Mouse (Mus musculus) intestine, embryonic 14.5 days (tissue): ENCODE measurements around the gene Cdc42ep4. TPM values are rescaled to one million over a fixed set of nuclear protein-coding genes. Genes with fewer than 3 reads are reported as not detected.

Source experiments
- ATAC-seq: fragments of 200-750 bp; cut with Nextera tagmentation; replicated peaks from 2 replicates; pipeline ENCODE4 v1.8.0; 2017; ENCODE audit warnings: low read depth, moderate number of reproducible peaks, moderate TSS enrichment, moderate library complexity; ENCODE audit not compliant: low FRiP score, low TSS enrichment
- DNase-seq: peaks from one replicate; pipeline ENCODE4 v3.0.0-alpha.2; 2018; ENCODE audit warnings: low spot score
- H3K27ac ChIP-seq: fragments of 300-500 bp; sonication (generic); 2 replicates; pipeline ENCODE4 v1.5.1; 2014; ENCODE audit warnings: low read depth, mild to moderate bottlenecking, control low read depth
- H3K27me3 ChIP-seq: fragments of 300-500 bp; sonication (generic); replicated peaks from 2 replicates; pipeline ENCODE4 v1.6.1; 2014; ENCODE audit warnings: low read length, control low read depth; ENCODE audit not compliant: control insufficient read depth, insufficient read depth
- H3K36me3 ChIP-seq: fragments of 300-500 bp; sonication (generic); 2 replicates; pipeline ENCODE4 v1.6.1; 2014; ENCODE audit warnings: low read length, control low read depth; ENCODE audit not compliant: control insufficient read depth, insufficient read depth
- H3K4me1 ChIP-seq: fragments of 300-500 bp; sonication (generic); replicated peaks from 2 replicates; pipeline ENCODE4 v1.6.1; 2014; ENCODE audit warnings: low read length, control low read depth, mixed read lengths; ENCODE audit not compliant: control insufficient read depth, insufficient read depth
- H3K4me2 ChIP-seq: fragments of 300-500 bp; sonication (generic); 2 replicates; pipeline ENCODE4 v1.6.1; 2014; ENCODE audit warnings: low read length
- H3K4me3 ChIP-seq: fragments of 300-500 bp; sonication (generic); 2 replicates; pipeline ENCODE4 v1.5.1; 2014; ENCODE audit warnings: low read depth, low read length, control low read depth, mixed read lengths
- H3K9ac ChIP-seq: fragments of 300-500 bp; sonication (generic); 2 replicates; pipeline ENCODE4 v1.6.1; 2014; ENCODE audit warnings: mild to moderate bottlenecking, low read length
- H3K9me3 ChIP-seq: fragments of 300-500 bp; sonication (generic); 2 replicates; pipeline ENCODE4 v1.6.1; 2016; ENCODE audit warnings: low read length, control low read depth; ENCODE audit not compliant: control insufficient read depth
- WGBS: fragments of 180-500 bp; shearing (Covaris S2); extraction: QIAGEN DNeasy Blood & Tissue Kit; methylation state at CpG from one replicate; pipeline ENCODE4 v1.1.7; 2014; 5-methylcytosine and 5-hydroxymethylcytosine counted together
- polyA plus RNA-seq: library from polyadenylated mRNA; unstranded; fragments of >200 nt; fragmentation: Nextera tagmentation; extraction: Ambion mirVana; gene quantifications from 2 replicates; pipeline ENCODE4 v1.2.1, GENCODE M21; 2014

Gene Cdc42ep4
- polyA plus RNA-seq, 1 experiment from 2014 or later, result 46.8 TPM

DNA sequence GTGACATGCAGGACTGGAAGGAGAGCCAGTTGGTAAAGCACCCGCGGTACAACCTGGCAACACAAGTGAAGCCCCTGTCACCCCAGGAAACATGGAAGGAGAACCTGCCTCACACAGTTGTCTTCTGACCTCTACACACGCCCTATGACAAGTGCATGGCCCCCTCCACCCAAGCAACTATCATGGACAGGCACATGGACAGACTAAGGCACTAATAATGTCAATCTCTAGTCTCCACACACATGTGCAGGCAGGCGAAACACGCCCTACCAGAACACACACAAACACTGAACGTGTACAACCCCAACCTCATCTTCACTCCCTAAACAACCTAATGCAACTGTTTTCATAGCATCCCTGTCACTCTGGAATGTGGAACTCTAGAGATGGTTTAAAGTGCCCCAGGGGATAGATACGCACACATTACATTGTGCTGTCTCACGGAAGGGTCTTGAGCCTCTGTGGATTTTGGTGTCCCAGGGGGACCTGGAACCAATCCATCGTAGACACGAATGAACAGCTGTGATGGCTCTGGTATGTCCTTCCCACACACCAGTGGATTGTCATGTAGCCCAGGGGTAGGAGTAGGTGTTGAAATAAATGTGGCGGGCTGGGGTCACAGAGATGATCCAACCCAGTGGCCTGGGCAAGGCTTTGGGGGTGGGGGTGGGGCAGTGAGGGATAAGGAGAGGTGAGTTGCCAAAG, 14.7 kb downstream of the Cdc42ep4 start:
- no peak overlapping the region for H3K4me2 ChIP-seq
- no peaks in the 10 kb centered on the region for H3K27me3 ChIP-seq
- H3K27ac ChIP-seq, result no peak overlapping the region
- H3K4me3 ChIP-seq, result no peak overlapping the region
- H3K36me3 ChIP-seq, result no peaks in the 10 kb centered on the region; the same call in 1 of the 2 replicates
- H3K4me1 ChIP-seq, result peaks cover 64% of the 10 kb centered on the region
- no peak overlapping the region for H3K9ac ChIP-seq
- no peaks in the 10 kb centered on the region for H3K9me3 ChIP-seq
- ATAC-seq, result no peak
- WGBS, result 63% methylated on average over 11 of the region's 11 CpGs
- DNase-seq, result no peak

DNA sequence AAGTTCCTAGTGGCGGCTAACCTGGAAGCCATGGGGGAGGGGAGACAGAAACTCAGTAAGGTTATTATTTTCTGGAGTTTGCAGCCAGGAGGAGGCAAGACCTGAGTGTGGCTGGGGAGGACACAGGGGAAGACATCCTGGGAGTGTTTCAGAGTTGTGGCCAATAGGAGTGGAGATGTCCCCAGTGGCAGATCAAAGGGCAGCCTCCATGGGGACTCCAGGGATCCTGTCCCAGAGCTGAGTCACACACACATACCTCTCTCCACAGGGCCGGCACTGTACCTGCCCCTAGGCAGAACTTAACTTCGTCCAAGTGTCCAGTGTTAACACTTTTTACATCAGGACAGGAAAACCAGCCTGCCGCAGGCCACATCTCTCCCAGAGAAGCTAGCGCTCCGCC, 16.5 kb downstream of the Cdc42ep4 start:
- Histone ChIP-seq H3K4me3 (no peak overlapping the region), H3K4me1 (peaks cover 60% of the 10 kb centered on the region), H3K36me3 (no peaks in the 10 kb centered on the region; the same call in 1 of the 2 replicates), H3K27me3 (no peaks in the 10 kb centered on the region), H3K9me3 (no peaks in the 10 kb centered on the region), H3K27ac (peak overlapping the region; percentile 23), H3K4me2 (no peak overlapping the region), H3K9ac (0 out of 2 replicates have a peak overlapping the region, but pooled peaks have one; percentile 17)
- DNase-seq (no peak), ATAC-seq (no peak)
- 48% methylated on average over 6 of the region's 6 CpGs for WGBS

DNA sequence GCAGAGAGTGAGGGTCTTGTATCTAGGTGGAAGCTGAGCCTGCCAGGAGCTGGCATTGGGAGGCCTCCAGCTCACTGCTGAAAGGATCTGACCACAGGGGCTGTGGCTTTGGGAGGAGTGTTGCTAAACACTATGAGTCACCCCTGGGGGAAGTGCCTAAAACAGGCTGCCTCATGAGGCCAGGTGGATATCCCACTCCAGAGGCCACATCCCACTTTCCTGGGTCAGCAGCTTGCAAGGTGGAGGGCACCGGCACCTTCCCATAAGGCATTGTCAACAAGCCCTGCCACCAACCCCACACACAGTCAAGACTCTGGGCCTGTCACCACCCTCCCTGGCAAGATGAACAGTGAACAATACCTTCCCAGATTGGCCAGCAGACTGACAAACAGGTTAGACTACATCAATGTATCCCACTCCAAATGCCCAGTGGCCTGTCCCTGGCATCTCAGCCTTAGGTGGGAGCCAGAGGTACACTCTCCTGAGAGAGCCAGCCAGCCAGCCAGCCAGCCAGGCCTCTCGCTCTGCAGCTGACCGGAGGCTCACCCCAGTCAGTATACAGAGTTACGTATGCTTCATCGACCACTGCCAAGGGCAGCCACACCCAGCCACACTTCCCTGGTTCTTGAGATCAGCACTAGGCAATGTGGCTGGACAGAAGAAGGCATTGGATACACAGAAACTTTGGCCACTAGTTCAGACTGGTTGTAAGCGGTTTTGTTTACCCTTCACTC, 17.9 kb downstream of the Cdc42ep4 start:
- H3K9ac ChIP-seq, result no peak overlapping the region
- no peaks in the 10 kb centered on the region for H3K27me3 ChIP-seq
- no peaks in the 10 kb centered on the region for H3K9me3 ChIP-seq
- 51% methylated on average over 6 of the region's 6 CpGs for WGBS
- no peak overlapping the region for H3K4me3 ChIP-seq
- H3K4me1 ChIP-seq, result peaks cover 48% of the 10 kb centered on the region
- peak; percentile 57 for ATAC-seq
- DNase-seq, result peak; percentile 62
- H3K36me3 ChIP-seq, result peaks cover 10% of the 10 kb centered on the region
- 0 out of 2 replicates have a peak overlapping the region, but pooled peaks have one; percentile 18 for H3K4me2 ChIP-seq
- H3K27ac ChIP-seq, result peak overlapping the region; percentile 73

GRCm38 (mm10) chr11:113731945-113732612, 19.6 kb downstream of the Cdc42ep4 start:
- H3K4me2 ChIP-seq, result no peak overlapping the region
- H3K4me1 ChIP-seq, result peaks cover 39% of the 10 kb centered on the region
- peaks cover 28% of the 10 kb centered on the region for H3K36me3 ChIP-seq
- DNase-seq (no peak), ATAC-seq (no peak)
- no peaks in the 10 kb centered on the region for H3K27me3 ChIP-seq
- no peaks in the 10 kb centered on the region for H3K9me3 ChIP-seq
- H3K9ac ChIP-seq, result no peak overlapping the region
- H3K27ac ChIP-seq, result no peak overlapping the region
- H3K4me3 ChIP-seq, result no peak overlapping the region
- whole genome bisulfite sequencing, result 92% methylated on average over 10 of the region's 10 CpGs

DNA sequence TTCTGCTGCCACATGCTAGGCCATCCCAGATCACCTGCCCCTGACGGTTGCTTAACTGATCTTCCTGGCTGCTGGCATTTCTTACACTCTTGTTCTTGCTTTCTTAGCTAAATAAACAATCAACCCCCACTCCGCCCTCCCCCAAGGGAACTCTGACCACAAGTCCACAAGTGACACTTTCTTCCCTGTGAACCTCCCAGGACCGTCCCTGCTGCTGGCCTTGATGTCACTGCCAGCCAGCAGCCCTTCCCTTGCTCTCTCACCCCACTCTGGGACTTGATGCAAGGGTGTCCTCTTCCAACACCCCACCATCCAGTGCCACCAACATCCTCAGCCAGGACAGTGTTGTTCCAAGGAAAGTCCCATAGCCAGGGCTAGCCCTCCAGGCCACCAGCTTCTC, 20.8 kb downstream of the Cdc42ep4 start:
- no peak overlapping the region for H3K4me2 ChIP-seq
- no peaks in the 10 kb centered on the region for H3K27me3 ChIP-seq
- no peak for ATAC-seq
- peaks cover 40% of the 10 kb centered on the region for H3K36me3 ChIP-seq
- H3K4me1 ChIP-seq, result peaks cover 32% of the 10 kb centered on the region
- H3K4me3 ChIP-seq, result no peak overlapping the region
- DNase-seq, result no peak
- H3K27ac ChIP-seq, result no peak overlapping the region
- no peaks in the 10 kb centered on the region for H3K9me3 ChIP-seq
- 66% methylated on average over 3 of the region's 3 CpGs for WGBS
- H3K9ac ChIP-seq, result no peak overlapping the region

DNA sequence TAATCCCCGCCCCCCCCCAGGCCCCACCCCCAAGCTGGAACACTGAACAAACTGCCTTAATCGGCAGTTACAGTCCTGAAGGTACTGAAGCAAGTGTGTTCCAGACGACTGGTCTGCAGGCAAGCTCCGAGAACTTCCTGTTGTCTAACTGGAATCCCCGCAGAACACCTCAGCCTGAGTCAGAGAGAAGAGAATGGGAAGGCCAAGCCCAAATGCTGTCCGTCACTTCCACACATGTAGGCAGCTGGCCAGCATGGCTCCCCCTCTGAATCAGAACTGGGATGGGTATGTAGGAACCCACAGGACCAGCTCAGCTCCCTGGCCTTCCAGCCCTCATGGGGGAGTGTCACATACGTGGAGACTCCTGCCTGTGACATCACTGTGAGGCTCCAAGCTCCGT, 21.8 kb downstream of the Cdc42ep4 start:
- no peaks in the 10 kb centered on the region for H3K9me3 ChIP-seq
- H3K4me2 ChIP-seq, result no peak overlapping the region
- H3K4me3 ChIP-seq, result no peak overlapping the region
- WGBS, result 51% methylated on average over 8 of the region's 8 CpGs
- peaks cover 47% of the 10 kb centered on the region for H3K36me3 ChIP-seq
- DNase-seq, result no peak
- H3K4me1 ChIP-seq, result peaks cover 24% of the 10 kb centered on the region
- ATAC-seq, result no peak
- no peak overlapping the region for H3K27ac ChIP-seq
- no peaks in the 10 kb centered on the region for H3K27me3 ChIP-seq
- H3K9ac ChIP-seq, result no peak overlapping the region

- Histone ChIP-seq H3K9ac (no peak overlapping the region), H3K4me2 (no peak overlapping the region), H3K4me1 (peaks cover 17% of the 10 kb centered on the region), H3K36me3 (peaks cover 51% of the 10 kb centered on the region), H3K27me3 (no peaks in the 10 kb centered on the region), H3K9me3 (no peaks in the 10 kb centered on the region), H3K27ac (no peak overlapping the region), H3K4me3 (no peak overlapping the region)
- WGBS, result 90% methylated on average over 21 of the region's 21 CpGs
- DNase-seq (no peak), ATAC-seq (no peak)
Observed at GRCm38 (mm10) chr11:113729239-113729638, 22.4 kb downstream of the Cdc42ep4 start.

DNA sequence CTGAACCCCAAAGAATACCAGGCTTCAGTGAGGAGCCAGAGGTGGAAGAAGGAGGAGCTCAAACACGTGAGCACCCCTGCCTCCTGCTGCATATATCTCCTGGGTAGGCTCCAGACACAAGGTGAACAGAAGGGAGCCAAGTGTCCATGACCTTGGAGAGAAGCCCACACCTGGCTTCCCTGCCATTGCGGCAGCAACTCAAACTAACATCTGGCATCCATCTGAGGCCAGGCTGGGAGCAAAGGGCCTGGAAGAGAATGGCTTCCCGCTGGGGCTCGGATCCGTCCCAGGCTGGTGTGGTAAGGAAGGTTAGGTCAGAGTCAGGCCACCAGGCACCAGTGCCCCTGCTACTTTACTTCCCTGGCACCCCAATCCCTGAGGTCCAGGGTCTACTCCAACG, 23.7 kb downstream of the Cdc42ep4 start:
- H3K4me1 ChIP-seq, result peaks cover 5% of the 10 kb centered on the region
- H3K36me3 ChIP-seq, result peaks cover 51% of the 10 kb centered on the region
- WGBS, result 68% methylated on average over 6 of the region's 6 CpGs
- DNase-seq (no peak), ATAC-seq (no peak)
- no peak overlapping the region for H3K9ac ChIP-seq
- H3K4me3 ChIP-seq, result no peak overlapping the region
- H3K27ac ChIP-seq, result no peak overlapping the region
- no peaks in the 10 kb centered on the region for H3K9me3 ChIP-seq
- no peaks in the 10 kb centered on the region for H3K27me3 ChIP-seq
- H3K4me2 ChIP-seq, result no peak overlapping the region
